Mouse (Mus musculus) layer of hippocampus, postnatal 14 days (tissue): ENCODE data around the gene Mepce. TPM values are rescaled to one million over a fixed set of nuclear protein-coding genes. Genes with fewer than 3 reads are reported as not detected.

ENCODE experiments used
- DNase-seq, 2 experiments: peaks; one replicate each; pipeline ENCODE4 v3.0.0; 2021 to 2022; ENCODE audit warnings: low spot score in 2 of 2, mixed read lengths in 1 of 2
- total RNA-seq, 2 experiments: library from RNA; stranded (reverse); gene quantifications; 2 replicates each; pipeline ENCODE4 v1.2.3; 2021

The Mepce gene
- total RNA-seq, 2 experiments from 2014 or later, result 33.4 to 42.0 TPM

- no peak for DNase-seq
These were observed 45.4 kb downstream of the Mepce start for GRCm38 (mm10) chr5:137742048-137742447.

- DNase-seq, result peak; percentile 86 to 91
These were observed 46.2 kb downstream of the Mepce start, which contains the start of gene Nyap1 for GRCm38 (mm10) chr5:137741023-137741931. Gene Nyap1, minus strand, starts transcription at chr5:137741607.

DNA sequence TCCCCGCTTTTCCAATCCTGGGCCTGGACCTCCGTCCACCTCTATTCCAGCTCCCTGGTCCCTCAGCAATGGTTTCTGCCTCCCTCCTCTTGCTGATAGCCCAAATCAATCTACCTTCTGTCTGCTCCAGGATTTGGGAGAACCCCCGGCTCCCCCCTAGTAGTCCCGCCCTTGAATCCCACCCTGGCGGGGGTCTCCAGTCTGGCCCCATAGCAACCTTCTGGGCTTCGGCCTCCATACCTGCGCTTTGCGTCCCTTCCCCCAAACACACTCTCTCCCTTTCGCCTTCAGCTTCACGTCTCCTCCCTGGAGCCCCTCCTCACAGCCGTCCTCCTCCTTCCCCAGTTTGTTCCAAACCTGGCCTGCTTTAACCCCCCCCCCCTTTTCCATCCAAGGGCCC lies 46.9 kb downstream of the Mepce start:
- no peak for DNase-seq

GRCm38 (mm10) chr5:137739471-137739870 lies 48.0 kb downstream of the Mepce start:
- DNase-seq, result no peak

DNA sequence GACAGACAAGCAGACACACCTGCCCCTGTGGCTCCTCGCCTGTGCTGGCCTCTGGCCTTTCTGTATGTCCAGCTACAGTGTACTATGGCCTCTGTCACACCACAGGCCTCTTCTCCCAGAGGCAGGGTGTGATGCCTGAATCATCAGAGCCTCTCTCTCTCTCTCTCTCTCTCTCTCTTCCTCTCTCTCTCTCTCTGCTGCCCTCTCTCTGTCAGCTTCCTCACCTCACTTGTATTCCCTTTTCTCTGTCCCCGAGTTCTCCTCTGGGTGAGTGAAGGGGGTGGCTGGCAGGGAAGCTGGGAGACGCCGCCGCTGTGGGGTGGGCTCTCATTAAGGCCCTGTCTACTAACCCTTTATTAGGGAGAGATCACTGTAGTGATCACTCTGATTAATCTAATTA lies 48.9 kb downstream of the Mepce start:
- no peak for DNase-seq

DNA sequence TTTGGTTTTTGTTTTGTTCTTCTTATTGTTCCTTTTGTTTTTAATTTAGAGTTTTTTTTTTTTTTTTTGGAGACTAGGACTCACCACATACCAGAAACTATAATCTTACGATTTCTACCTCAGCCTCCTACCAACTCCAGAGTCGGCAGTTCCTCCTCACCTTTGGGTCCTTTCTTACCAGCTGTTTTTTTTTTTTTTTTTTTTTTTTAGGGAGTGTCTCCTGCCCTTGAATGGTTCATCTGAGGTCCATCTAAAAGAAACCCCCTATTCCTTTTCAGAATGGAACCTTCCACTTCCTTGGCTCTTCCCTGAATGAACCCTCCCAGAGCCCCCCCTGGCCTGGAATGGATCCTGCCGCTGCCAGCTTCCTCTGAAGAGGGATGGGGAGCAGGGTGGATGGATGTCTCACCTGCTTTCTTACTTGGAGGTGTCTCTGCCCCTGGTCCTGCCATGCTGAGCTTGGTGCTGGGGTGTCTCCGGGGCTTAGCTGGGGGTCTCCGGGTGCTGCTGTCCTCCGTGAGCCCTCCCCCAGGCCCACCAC lies 50.0 kb downstream of the Mepce start:
- DNase-seq, result no peak

DNA sequence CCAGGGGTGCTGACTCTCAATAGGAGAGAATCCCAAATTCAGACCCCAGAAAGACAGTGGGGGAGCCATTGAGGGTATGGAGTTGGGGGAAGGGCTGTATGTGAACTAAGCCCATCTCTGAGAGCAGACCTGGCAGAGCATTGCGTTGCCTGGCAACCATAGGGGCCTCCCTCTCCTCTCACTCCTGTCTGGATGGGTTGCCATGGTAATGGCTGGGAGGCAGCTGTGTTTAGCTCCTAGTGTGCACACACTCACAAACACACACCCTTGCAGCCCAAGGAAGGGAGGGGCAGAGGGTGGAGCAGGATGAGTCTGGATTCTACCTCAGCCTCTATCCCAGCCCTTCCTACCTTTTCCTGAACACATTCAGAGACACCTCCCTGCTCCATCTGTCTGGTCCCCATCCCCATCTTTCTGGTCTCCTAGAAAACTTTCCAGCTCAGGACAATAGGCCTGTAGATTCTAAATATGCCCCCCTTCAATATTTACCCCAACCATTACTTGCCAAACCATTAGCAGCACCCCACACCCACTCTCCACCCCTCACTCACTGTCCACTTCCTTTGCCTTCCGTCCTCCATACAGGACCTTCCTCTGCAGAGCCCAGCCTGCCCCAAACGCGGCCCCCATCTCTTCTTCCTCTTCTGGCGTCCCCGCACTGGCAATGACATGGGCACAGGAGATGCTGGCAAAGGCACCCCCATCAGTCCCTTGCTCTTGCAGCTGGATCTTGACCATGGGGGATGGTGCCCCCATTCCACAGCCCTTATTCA lies 53.0 kb downstream of the Mepce start:
- peak; percentile 82 to 93 for DNase-seq

DNA sequence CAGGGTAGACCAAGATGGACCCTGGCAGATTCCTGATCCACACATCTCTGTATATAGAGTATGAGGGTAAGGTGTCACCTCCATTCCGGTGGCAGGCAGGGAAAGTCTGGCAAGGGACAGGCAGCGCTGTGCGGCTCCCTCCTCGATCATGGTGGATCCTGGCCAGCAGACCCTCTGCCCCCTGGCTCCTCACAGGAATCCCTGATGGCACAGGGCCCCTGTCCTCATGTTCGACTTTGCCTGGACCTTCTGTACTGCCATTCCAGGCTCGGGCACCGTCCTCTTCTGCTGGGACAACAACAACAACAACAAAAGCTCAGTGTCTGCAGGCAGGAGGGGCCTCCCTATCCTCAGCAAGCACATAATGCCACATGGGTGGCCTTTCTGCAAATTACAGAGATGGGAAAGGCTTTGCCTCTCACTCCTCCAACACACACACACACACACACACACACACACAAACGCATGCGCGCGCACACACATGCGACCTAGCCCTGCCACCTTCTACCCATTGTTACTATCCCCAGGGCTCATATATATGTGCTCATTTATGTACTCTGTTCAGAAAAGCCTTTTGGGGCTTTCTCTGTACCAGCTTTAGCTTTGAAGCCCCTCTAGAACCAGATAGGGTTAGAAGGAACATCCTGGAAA lies 53.7 kb downstream of the Mepce start:
- no peak for DNase-seq

Other genes with a start within 250 kb of the Mepce start
- 100 to 1,000 TPM; 128 to 133 TPM for gene Actl6b, start 234.1 kb downstream of the Mepce start, total RNA-seq
- 10 to 100 TPM; 10.9 to 15.5 TPM for gene Tfr2, start 217.8 kb downstream of the Mepce start, total RNA-seq
- gene Mospd3, start 186.6 kb downstream of the Mepce start, total RNA-seq, result 10 to 100 TPM; 36.7 to 40.0 TPM
- 10 to 100 TPM in 1 of 2 experiments, 1 to 10 TPM in 1; 6.9 to 13.6 TPM for gene Pcolce, start 173.9 kb downstream of the Mepce start, total RNA-seq
- gene Fbxo24, start 158.7 kb downstream of the Mepce start, total RNA-seq, result under 1 TPM; 0.17 to 0.37 TPM
- 10 to 100 TPM; 14.7 to 19.5 TPM for gene Lrch4, start 158.5 kb downstream of the Mepce start, total RNA-seq
- gene Gm20605, start 158.5 kb downstream of the Mepce start, total RNA-seq, result 10 to 100 TPM; 11.0 to 14.7 TPM
- gene Sap25, start 146.3 kb downstream of the Mepce start, total RNA-seq, result 1 to 10 TPM; 6.3 to 6.6 TPM
- not detected for gene Irs3, start 141.9 kb downstream of the Mepce start, total RNA-seq
- 10 to 100 TPM; 51.7 to 56.5 TPM for gene Agfg2, start 102.9 kb downstream of the Mepce start, total RNA-seq
- gene Nyap1, start 46.0 kb downstream of the Mepce start, total RNA-seq, result 10 to 100 TPM; 73.9 to 75.0 TPM
- 100 to 1,000 TPM; 213 to 225 TPM for gene Tsc22d4, start 41.9 kb downstream of the Mepce start, total RNA-seq
- gene Ppp1r35, start 8.8 kb downstream of the Mepce start, total RNA-seq, result 10 to 100 TPM; 24.2 to 27.3 TPM
- gene Zcwpw1, start 143 bp upstream of the Mepce start, total RNA-seq, result 1 to 10 TPM; 5.0 to 5.7 TPM
- gene Pilra, start 48.6 kb upstream of the Mepce start, total RNA-seq, result under 1 TPM; 0.32 to 0.62 TPM
- gene Pilrb1, start 70.5 kb upstream of the Mepce start, total RNA-seq, result not detected
- gene Pilrb2, start 84.2 kb upstream of the Mepce start, total RNA-seq, result not detected
- under 1 TPM in 1 of 2 experiments, not detected in 1; 0.29 TPM for gene Cyp3a13, start 134.0 kb upstream of the Mepce start, total RNA-seq
- gene Gjc3, start 175.4 kb upstream of the Mepce start, total RNA-seq, result 10 to 100 TPM; 25.4 to 25.7 TPM
- gene Azgp1, start 193.9 kb upstream of the Mepce start, total RNA-seq, result not detected
- not detected for gene Smok3a, start 233.6 kb upstream of the Mepce start, total RNA-seq
- gene Smok3b, start 233.8 kb upstream of the Mepce start, total RNA-seq, result not detected